Mouse (Mus musculus): ENCODE measurements around the gene Ppdpf.

Gene Ppdpf

GRCm38 (mm10) chr2:181218881-181219485 is 31.9 kb downstream of the Ppdpf start:
- no peak for DNase-seq (ENCODE audit: low read depth)

GRCm38 (mm10) chr2:181219538-181220216 is 32.6 kb downstream of the Ppdpf start, which contains the start of gene Fndc11:
Gene Fndc11, plus strand, starts transcription at chr2:181220013.
- peak; percentile 32 for DNase-seq (ENCODE audit: low read depth)

GRCm38 (mm10) chr2:181220361-181220760 is 33.3 kb downstream of the Ppdpf start:
- peak; percentile 32 for DNase-seq (ENCODE audit: low read depth)

GRCm38 (mm10) chr2:181224994-181225393 is 37.9 kb downstream of the Ppdpf start:
- DNase-seq (ENCODE audit: low read depth), result no peak

GRCm38 (mm10) chr2:181227122-181227521 is 40.1 kb downstream of the Ppdpf start:
- DNase-seq (ENCODE audit: low read depth), result no peak

GRCm38 (mm10) chr2:181228335-181228734 is 41.3 kb downstream of the Ppdpf start:
- DNase-seq (ENCODE audit: low read depth), result no peak

GRCm38 (mm10) chr2:181231171-181231570 is 44.1 kb downstream of the Ppdpf start:
- no peak for DNase-seq (ENCODE audit: low read depth)

GRCm38 (mm10) chr2:181233443-181233842 is 46.4 kb downstream of the Ppdpf start:
- DNase-seq (ENCODE audit: low read depth), result no peak

- DNase-seq (ENCODE audit: low read depth), result no peak
These were observed 47.6 kb downstream of the Ppdpf start for GRCm38 (mm10) chr2:181234680-181235079.

GRCm38 (mm10) chr2:181235681-181236566 is 48.9 kb downstream of the Ppdpf start:
- peak; percentile 9 for DNase-seq (ENCODE audit: low read depth)

- DNase-seq (ENCODE audit: low read depth), result no peak
These were observed 50.4 kb downstream of the Ppdpf start for GRCm38 (mm10) chr2:181237251-181238014.

- no peak for DNase-seq (ENCODE audit: low read depth)
These were observed 51.1 kb downstream of the Ppdpf start for GRCm38 (mm10) chr2:181238091-181238610.
